22 mouse cellular contexts compared by ENCODE assay signal in genomic region chr15:74412261-74412660, GRCm38 (mm10).
DNase-seq lines count a peak whose midpoint lies in the region; TF ChIP-seq lines count a peak whose summit lies in the region.
"Had no signal": no experiment of that assay in that cellular context is flagged by ENCODE, and none has a peak within 500 bp of the region (broad histone marks: within the 10 kb centered on the region; RNA-seq: fewer than 3 reads in every experiment).

No protein-coding gene starts in this region.

- peaks cover 31% of the 10 kb centered on the region for H3K4me1 ChIP-seq in olfactory bulb, adult 2 months (ENCODE audit: control insufficient read depth, insufficient read depth, low read length)
- H3K4me1 ChIP-seq: intestine, embryonic 15.5 days had no signal

- TF ChIP-seq POLR2A in olfactory bulb, adult 2 months (IDR thresholded peaks at IDR 0.05; ENCODE audit: insufficient read depth, low read depth, low read length): no peak

- peak overlapping the region; percentile 74 for H3K27ac ChIP-seq in olfactory bulb, adult 2 months (ENCODE audit: insufficient read depth, low read depth, low read length)
- H3K27ac ChIP-seq: embryonic facial prominence, embryonic 10.5 days; embryonic facial prominence, embryonic 13.5 days; gastrocnemius, adult 2 months; hindbrain, embryonic 10.5 days; hindbrain, embryonic 13.5 days; intestine, embryonic 15.5 days had no signal

- peak; percentile 23 to 44 for DNase-seq in cerebellum, adult 18-20 months
- no peak for DNase-seq in cerebellum, adult 11 months
- peak; percentile 18 for DNase-seq in cerebellum, adult 8-10 months
- peak; percentile 26 for DNase-seq in cerebellum, adult 9-10 months
- no peak for DNase-seq in heart, postnatal 25 days (ENCODE audit: low spot score)
- DNase-seq: adrenal gland, adult 2 months; adrenal gland, postnatal 14 days; embryo, embryonic 11 days; gastrocnemius, adult 2 months; gastrocnemius, postnatal 14 days; heart, adult 11 months; heart, postnatal 36 days; kidney, adult 11 months; kidney, adult 9 months had no signal

- 69% methylated on average over 3 of the region's 3 CpGs for WGBS in olfactory bulb, adult 2 months

- intact Hi-C loops in heart, postnatal 25 days (cut with DNase I): loop anchor here (5.0 kb wide), 1 partner anchor 415 kb away; no protein-coding TSS in a partner anchor

- H3K4me3 ChIP-seq in olfactory bulb, adult 2 months (ENCODE audit: insufficient read depth, low read depth, low read length): no peak overlapping the region
- H3K4me3 ChIP-seq: embryonic facial prominence, embryonic 10.5 days; embryonic facial prominence, embryonic 13.5 days; erythroblast, embryonic 14.5 days; forebrain, embryonic 13.5 days; gastrocnemius, adult 2 months; hindbrain, embryonic 10.5 days; hindbrain, embryonic 13.5 days; intestine, embryonic 15.5 days had no signal

- no peak for TF ChIP-seq CTCF in olfactory bulb, adult 2 months (IDR thresholded peaks at IDR 0.05; ENCODE audit: insufficient read depth, low read depth, low read length)

Comparison
In these comparisons a context has a peak if more than half of its experiments do, and no peak if none do; other contexts are left out.
1. DNase-seq: peak in cerebellum, adult 18-20 months (2 of 2), cerebellum, adult 8-10 months (single experiment) and cerebellum, adult 9-10 months (single experiment); none in cerebellum, adult 11 months (single experiment) and heart, postnatal 25 days (single experiment).